Mouse (Mus musculus): Measurements from ENCODE around the gene Fer1l4. TPM values are rescaled to one million over a fixed set of nuclear protein-coding genes. Genes with fewer than 3 reads are reported as not detected.

Fer1l4 gene
- polyA plus RNA-seq, 1 experiment from 2014 or later: not detected

DNA sequence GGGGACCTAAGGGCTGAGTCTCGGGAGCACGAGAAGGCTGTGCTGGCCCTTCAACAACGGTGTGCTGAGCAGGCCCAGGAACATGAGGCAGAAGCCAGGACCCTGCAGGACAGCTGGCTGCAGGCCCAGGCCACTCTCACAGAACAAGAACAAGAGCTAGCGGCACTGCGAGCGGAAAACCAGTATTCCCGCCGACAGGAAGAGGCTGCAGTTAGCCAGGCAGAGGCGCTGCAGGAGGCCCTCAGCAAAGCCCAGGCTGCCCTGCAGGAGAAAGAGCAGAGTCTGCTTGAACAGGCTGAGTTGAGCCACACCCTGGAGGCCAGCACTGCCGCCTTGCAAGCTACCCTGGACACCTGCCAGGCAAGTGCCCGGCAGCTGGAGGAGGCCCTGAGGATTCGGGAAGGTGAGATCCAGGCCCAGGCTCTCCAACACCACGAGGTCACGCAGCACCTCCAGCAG lies 60.9 kb downstream of the Fer1l4 start:
- Histone ChIP-seq H3K9ac (no peak overlapping the region), H3K4me2 (no peak overlapping the region), H3K27me3 (no peaks in the 10 kb centered on the region), H3K36me3 (ENCODE audit: poor library complexity, severe bottlenecking) (peaks cover 100% of the 10 kb centered on the region), H3K4me3 (no peak overlapping the region), H3K4me1 (no peaks in the 10 kb centered on the region), H3K27ac (no peak overlapping the region), H3K9me3 (replicated peaks) (no peaks in the 10 kb centered on the region)
- 81% methylated on average over 14 of the region's 14 CpGs for WGBS
- no peak for ATAC-seq

DNA sequence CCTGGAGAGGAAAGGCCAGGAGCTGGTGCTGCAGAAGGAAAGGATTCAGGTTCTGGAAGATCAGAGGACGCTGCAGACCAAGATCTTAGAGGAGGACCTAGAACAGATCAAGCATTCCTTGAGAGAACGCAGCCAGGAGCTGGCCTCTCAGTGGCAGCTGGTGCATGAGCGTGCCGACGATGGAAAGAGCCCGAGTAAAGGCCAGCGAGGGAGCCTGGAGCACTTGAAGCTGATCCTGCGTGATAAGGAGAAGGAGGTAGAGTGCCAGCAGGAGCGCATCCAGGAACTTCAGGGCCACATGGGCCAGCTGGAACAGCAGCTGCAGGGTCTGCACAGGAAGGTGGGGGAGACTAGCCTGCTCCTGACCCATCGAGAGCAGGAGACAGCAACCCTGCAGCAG lies 61.6 kb downstream of the Fer1l4 start:
- no peak overlapping the region for H3K4me2 ChIP-seq
- H3K4me1 ChIP-seq: no peaks in the 10 kb centered on the region
- no peak for ATAC-seq
- no peaks in the 10 kb centered on the region for H3K9me3 ChIP-seq (replicated peaks)
- no peaks in the 10 kb centered on the region for H3K27me3 ChIP-seq
- peaks cover 100% of the 10 kb centered on the region for H3K36me3 ChIP-seq (ENCODE audit: poor library complexity, severe bottlenecking)
- no peak overlapping the region for H3K9ac ChIP-seq
- no peak overlapping the region for H3K4me3 ChIP-seq
- no peak overlapping the region for H3K27ac ChIP-seq
- WGBS: 91% methylated on average over 10 of the region's 10 CpGs

DNA sequence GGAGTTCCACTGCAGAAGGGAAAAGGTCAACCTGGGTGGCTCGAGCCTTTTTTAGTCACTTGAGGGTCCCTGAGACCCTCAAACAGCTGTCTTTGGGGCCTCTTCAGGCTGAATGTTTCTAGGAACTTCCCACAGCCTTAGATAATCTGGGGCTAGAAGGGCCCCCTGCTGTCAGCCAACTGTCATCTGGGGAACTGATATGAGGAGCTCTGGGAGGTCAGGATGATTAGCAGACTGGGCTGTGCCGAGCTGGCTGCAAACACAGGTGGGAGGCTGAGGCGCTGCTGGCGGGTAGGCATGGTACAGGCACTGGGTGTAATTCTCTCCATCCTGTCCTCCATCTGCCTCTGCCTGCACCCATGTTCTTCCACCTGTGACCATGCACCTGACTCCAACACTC lies 63.7 kb downstream of the Fer1l4 start:
- Histone ChIP-seq H3K4me1 (no peaks in the 10 kb centered on the region), H3K9ac (no peak overlapping the region), H3K9me3 (replicated peaks) (no peaks in the 10 kb centered on the region), H3K27ac (no peak overlapping the region), H3K27me3 (no peaks in the 10 kb centered on the region), H3K4me2 (no peak overlapping the region), H3K36me3 (ENCODE audit: poor library complexity, severe bottlenecking) (peaks cover 100% of the 10 kb centered on the region), H3K4me3 (no peak overlapping the region)
- ATAC-seq: no peak
- 73% methylated on average over 4 of the region's 4 CpGs for WGBS

DNA sequence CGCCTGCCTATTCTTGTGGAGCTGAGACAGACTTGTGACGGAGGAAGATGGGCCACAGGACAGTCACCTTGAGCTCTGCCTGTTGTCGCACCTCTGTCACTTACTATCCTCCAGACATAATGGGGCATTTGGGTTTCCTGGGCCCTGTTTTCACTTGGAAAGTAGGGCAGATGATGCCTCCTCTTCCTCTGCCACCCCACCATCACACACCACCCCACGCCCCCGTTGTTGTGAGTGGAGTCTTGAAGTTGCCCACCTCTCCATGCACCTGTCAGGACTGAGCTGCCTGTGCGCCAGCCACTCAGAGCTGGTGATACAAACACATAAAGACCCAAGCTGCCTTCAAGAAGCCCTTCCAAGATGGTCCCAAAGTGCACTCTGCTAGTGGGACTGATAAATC lies 65.6 kb downstream of the Fer1l4 start:
- no peak overlapping the region for H3K27ac ChIP-seq
- no peak overlapping the region for H3K9ac ChIP-seq
- H3K4me3 ChIP-seq: no peak overlapping the region
- peaks cover 100% of the 10 kb centered on the region for H3K36me3 ChIP-seq (ENCODE audit: poor library complexity, severe bottlenecking)
- 100% methylated on average over 6 of the region's 6 CpGs for WGBS
- H3K4me1 ChIP-seq: no peaks in the 10 kb centered on the region
- H3K9me3 ChIP-seq (replicated peaks): no peaks in the 10 kb centered on the region
- no peaks in the 10 kb centered on the region for H3K27me3 ChIP-seq
- no peak overlapping the region for H3K4me2 ChIP-seq
- ATAC-seq: no peak

DNA sequence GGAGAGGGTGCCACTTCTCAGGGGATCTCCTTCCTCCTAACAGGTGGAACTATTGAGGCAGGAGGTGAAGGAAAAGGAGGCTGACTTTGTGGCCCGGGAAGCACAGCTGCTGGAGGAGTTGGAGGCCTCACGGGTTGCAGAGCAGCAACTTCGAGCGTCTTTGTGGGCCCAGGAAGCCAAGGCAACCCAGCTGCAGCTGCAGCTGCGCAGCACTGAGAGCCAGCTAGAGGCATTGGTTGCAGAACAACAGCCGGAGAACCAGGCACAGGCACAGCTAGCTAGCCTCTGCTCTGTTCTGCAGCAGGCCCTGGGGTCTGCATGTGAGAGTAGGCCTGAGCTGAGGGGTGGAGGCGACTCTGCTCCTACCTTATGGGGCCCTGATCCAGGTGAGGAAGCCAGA lies 67.0 kb downstream of the Fer1l4 start:
- 91% methylated on average over 7 of the region's 7 CpGs for WGBS
- no peak overlapping the region for H3K27ac ChIP-seq
- H3K4me2 ChIP-seq: no peak overlapping the region
- no peak overlapping the region for H3K4me3 ChIP-seq
- no peak for ATAC-seq
- no peaks in the 10 kb centered on the region for H3K9me3 ChIP-seq (replicated peaks)
- H3K27me3 ChIP-seq: no peaks in the 10 kb centered on the region
- no peaks in the 10 kb centered on the region for H3K4me1 ChIP-seq
- no peak overlapping the region for H3K9ac ChIP-seq
- peaks cover 100% of the 10 kb centered on the region for H3K36me3 ChIP-seq (ENCODE audit: poor library complexity, severe bottlenecking)

DNA sequence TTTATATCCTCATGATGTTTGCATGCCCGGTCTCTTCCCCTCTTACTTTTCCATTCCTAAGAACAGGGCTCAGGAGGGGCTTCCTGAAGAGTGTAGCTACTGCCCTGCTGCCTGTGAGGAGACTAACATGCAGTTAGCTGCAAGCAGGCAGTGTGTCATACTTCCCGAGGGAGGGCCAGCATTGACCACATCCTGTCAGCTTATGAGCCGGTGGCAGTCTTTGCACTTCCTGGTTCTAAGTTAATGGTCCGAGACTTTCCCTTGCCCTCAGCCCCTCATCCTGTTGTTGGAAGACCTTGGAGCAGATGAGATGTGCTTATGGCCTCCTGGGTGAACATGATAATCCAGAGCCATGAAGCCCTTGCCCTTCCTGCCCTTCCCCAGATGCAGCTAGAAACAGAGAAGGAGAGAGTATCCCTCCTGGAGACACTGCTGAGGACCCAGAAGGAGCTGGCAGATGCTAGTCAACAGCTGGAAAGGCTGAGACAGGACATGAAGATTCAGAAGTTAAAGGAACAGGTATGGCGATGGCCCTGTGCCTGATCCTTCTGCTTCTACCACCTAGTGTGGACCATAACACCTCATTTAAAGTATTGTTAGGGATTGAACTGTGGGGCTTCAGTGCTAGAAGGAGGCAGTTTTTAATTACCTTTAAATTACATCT lies 73.3 kb downstream of the Fer1l4 start:
- Histone ChIP-seq H3K27me3 (no peaks in the 10 kb centered on the region), H3K4me2 (no peak overlapping the region), H3K9me3 (replicated peaks) (no peaks in the 10 kb centered on the region), H3K4me3 (no peak overlapping the region), H3K9ac (no peak overlapping the region), H3K36me3 (ENCODE audit: poor library complexity, severe bottlenecking) (peaks cover 96% of the 10 kb centered on the region), H3K4me1 (no peaks in the 10 kb centered on the region), H3K27ac (no peak overlapping the region)
- no peak for ATAC-seq
- whole genome bisulfite sequencing: 89% methylated on average over 5 of the region's 5 CpGs

DNA sequence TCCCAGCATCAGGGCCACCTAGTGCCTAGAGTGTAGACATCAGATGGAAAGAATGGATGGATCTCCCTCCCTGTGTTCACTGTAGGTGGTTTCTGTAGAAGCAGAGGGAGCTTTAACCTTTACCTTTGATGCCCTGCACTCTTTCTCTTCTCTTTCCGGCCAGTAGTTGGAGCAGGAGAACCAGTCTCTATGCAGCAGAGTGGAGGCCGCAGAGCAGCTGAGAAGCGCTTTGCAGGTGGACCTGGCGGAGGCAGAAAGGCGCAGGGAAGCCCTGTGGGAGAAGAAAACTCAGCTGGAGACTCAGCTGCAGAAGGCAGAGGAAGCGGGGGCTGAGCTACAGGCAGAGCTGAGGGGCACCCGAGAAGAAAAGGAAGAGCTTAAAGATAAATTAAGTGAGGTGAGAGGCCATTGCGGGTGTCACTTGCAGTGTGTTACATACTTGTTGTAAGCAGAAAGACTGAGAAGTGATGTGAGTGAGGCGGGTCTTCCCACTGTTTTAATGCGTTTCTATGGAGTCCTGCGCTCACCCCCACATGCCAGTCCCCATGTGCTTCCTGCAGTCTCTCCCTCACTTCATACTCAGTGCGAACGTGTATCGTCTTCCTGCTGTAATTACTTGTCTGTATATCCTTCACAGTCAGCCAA lies 78.5 kb downstream of the Fer1l4 start:
- no peak for ATAC-seq
- H3K36me3 ChIP-seq (ENCODE audit: poor library complexity, severe bottlenecking): peaks cover 94% of the 10 kb centered on the region
- H3K4me3 ChIP-seq: no peak overlapping the region
- no peaks in the 10 kb centered on the region for H3K4me1 ChIP-seq
- no peak overlapping the region for H3K9ac ChIP-seq
- no peaks in the 10 kb centered on the region for H3K27me3 ChIP-seq
- no peak overlapping the region for H3K27ac ChIP-seq
- no peaks in the 10 kb centered on the region for H3K9me3 ChIP-seq (replicated peaks)
- no peak overlapping the region for H3K4me2 ChIP-seq
- WGBS: 81% methylated on average over 14 of the region's 14 CpGs

DNA sequence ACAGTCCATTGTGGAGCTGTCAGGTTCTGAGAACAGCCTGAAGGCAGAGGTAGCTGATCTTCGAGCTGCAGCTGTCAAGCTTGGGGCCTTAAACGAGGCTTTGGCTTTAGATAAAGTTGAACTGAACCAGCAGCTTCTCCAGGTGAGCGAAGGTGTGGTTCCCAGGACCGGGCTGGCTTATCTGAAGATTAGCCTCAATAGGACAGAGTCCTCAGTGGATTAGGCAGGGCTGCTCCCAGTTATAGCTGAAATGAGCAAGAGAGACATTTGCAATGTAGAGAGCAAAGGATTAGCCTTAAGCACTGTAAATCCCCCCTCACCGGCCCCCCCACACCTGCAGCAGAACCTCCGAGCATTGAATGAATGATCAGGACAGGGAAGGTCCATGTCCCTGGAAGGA lies 79.4 kb downstream of the Fer1l4 start:
- Histone ChIP-seq H3K27ac (no peak overlapping the region), H3K4me2 (no peak overlapping the region), H3K4me1 (no peaks in the 10 kb centered on the region), H3K27me3 (no peaks in the 10 kb centered on the region), H3K9ac (no peak overlapping the region), H3K9me3 (replicated peaks) (no peaks in the 10 kb centered on the region), H3K36me3 (ENCODE audit: poor library complexity, severe bottlenecking) (peaks cover 94% of the 10 kb centered on the region), H3K4me3 (no peak overlapping the region)
- 87% methylated on average over 6 of the region's 6 CpGs for WGBS
- ATAC-seq: no peak

Other genes starting within 250 kb of the Fer1l4 start
- gene BC029722, start 233.5 kb downstream of the Fer1l4 start, polyA plus RNA-seq (2015; fragmentation: Nextera tagmentation; extraction: Ambion mirVana): 19.4 and 20.3 TPM in 2 replicates
- 164 and 171 TPM in 2 replicates for gene Eif6, start 226.0 kb downstream of the Fer1l4 start, polyA plus RNA-seq (2015; fragmentation: Nextera tagmentation; extraction: Ambion mirVana)
- 0.35 and 0.54 TPM in 2 replicates for gene Fam83c, start 218.1 kb downstream of the Fer1l4 start, polyA plus RNA-seq (2015; fragmentation: Nextera tagmentation; extraction: Ambion mirVana)
- 69.9 and 73.5 TPM in 2 replicates for gene Uqcc1, start 122.6 kb downstream of the Fer1l4 start, polyA plus RNA-seq (2015; fragmentation: Nextera tagmentation; extraction: Ambion mirVana)
- not detected in 2 replicates for gene Gm15557, start 112.2 kb downstream of the Fer1l4 start, polyA plus RNA-seq (2015; fragmentation: Nextera tagmentation; extraction: Ambion mirVana)
- gene Gdf5, start 107.6 kb downstream of the Fer1l4 start, polyA plus RNA-seq (2015; fragmentation: Nextera tagmentation; extraction: Ambion mirVana): 2.4 and 4.0 TPM in 2 replicates
- 23.1 and 25.4 TPM in 2 replicates for gene Cep250, start 96.5 kb downstream of the Fer1l4 start, polyA plus RNA-seq (2015; fragmentation: Nextera tagmentation; extraction: Ambion mirVana)
- gene 6430550D23Rik, start 45.0 kb downstream of the Fer1l4 start, polyA plus RNA-seq (2015; fragmentation: Nextera tagmentation; extraction: Ambion mirVana): 1.3 TPM in 2 replicates
- gene Ergic3, start 44.9 kb downstream of the Fer1l4 start, polyA plus RNA-seq (2015; fragmentation: Nextera tagmentation; extraction: Ambion mirVana): 264 and 293 TPM in 2 replicates
- gene Spag4, start 12.2 kb upstream of the Fer1l4 start, polyA plus RNA-seq (2015; fragmentation: Nextera tagmentation; extraction: Ambion mirVana): 5.2 and 7.0 TPM in 2 replicates
- 42.6 and 44.9 TPM in 2 replicates for gene Cpne1, start 59.0 kb upstream of the Fer1l4 start, polyA plus RNA-seq (2015; fragmentation: Nextera tagmentation; extraction: Ambion mirVana)
- gene Rbm12, start 59.0 kb upstream of the Fer1l4 start, polyA plus RNA-seq (2015; fragmentation: Nextera tagmentation; extraction: Ambion mirVana): 30.0 and 39.0 TPM in 2 replicates
- gene Gm28036, start 74.1 kb upstream of the Fer1l4 start, polyA plus RNA-seq (2015; fragmentation: Nextera tagmentation; extraction: Ambion mirVana): 20.7 and 21.2 TPM in 2 replicates
- gene Romo1, start 91.1 kb upstream of the Fer1l4 start, polyA plus RNA-seq (2015; fragmentation: Nextera tagmentation; extraction: Ambion mirVana): 389 and 451 TPM in 2 replicates
- 36.7 and 38.8 TPM in 2 replicates for gene Nfs1, start 91.2 kb upstream of the Fer1l4 start, polyA plus RNA-seq (2015; fragmentation: Nextera tagmentation; extraction: Ambion mirVana)
- 686 and 711 TPM in 2 replicates for gene Rbm39, start 127.3 kb upstream of the Fer1l4 start, polyA plus RNA-seq (2015; fragmentation: Nextera tagmentation; extraction: Ambion mirVana)
- gene Phf20, start 143.5 kb upstream of the Fer1l4 start, polyA plus RNA-seq (2015; fragmentation: Nextera tagmentation; extraction: Ambion mirVana): 130 and 133 TPM in 2 replicates

All from forebrain, embryonic 13.5 days (tissue).